Mouse (Mus musculus) retina, embryonic 14.5 days (tissue): Measurements from ENCODE around the gene Gpr152.
"Not testable (repeated sequence)": the region's sequence is repeated elsewhere in the genome, so short reads cannot be mapped to it uniquely, and the experiment has no call there.

Experiments
- DNase-seq: peaks from one replicate; pipeline ENCODE4 v3.0.0-alpha.2; 2015; ENCODE audit warnings: low spot score

Gene Gpr152

GRCm38 (mm10) chr19:4112063-4112960, 27.3 kb upstream of the Gpr152 start:
- DNase-seq = no peak

GRCm38 (mm10) chr19:4113186-4113805, 26.3 kb upstream of the Gpr152 start:
- DNase-seq = no peak

GRCm38 (mm10) chr19:4113806-4114230, 25.8 kb upstream of the Gpr152 start:
- no peak for DNase-seq

GRCm38 (mm10) chr19:4114551-4114950, 25.0 kb upstream of the Gpr152 start:
- no peak for DNase-seq

GRCm38 (mm10) chr19:4115144-4115543, 24.4 kb upstream of the Gpr152 start:
- DNase-seq = no peak

- no peak for DNase-seq
Observed at GRCm38 (mm10) chr19:4115816-4116215, 23.8 kb upstream of the Gpr152 start.

DNA sequence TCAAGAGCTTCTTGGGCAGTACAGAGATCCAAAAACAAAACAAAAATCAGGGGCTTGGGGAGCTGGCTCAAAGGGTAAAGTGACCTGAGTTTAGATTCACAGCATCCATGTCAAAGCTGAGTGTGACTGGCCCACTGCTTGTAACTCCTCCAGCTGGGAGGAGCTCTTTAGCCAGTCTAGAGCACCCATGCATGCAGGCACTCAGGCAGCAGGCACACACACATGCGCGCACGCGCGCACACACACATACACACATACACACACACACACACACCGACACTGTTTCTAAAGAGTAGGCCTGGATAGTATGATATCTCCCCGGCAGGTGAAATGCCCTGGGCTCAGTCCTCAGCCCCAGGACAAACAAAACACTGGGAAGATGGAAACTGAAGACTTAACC, 22.6 kb upstream of the Gpr152 start:
- no peak for DNase-seq

DNA sequence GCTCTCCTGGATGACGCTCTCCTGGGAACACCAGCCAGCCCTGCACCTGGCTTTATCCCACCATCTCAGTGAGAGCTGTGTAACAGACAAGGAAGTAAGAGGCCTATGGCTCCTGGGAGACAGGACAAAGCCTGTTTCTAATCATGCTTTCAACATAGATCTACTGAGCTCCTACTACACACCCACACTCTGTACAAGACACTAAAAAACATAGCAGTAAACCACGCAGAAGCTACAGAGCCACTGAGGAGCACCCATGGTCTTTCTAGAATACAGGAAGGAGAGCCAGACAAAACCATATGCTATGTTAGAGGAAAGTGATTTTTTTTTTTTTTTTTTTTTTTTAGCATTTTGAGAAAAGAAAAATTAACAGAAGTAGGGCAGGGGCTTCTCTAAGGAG, 21.2 kb upstream of the Gpr152 start:
- no peak for DNase-seq

DNA sequence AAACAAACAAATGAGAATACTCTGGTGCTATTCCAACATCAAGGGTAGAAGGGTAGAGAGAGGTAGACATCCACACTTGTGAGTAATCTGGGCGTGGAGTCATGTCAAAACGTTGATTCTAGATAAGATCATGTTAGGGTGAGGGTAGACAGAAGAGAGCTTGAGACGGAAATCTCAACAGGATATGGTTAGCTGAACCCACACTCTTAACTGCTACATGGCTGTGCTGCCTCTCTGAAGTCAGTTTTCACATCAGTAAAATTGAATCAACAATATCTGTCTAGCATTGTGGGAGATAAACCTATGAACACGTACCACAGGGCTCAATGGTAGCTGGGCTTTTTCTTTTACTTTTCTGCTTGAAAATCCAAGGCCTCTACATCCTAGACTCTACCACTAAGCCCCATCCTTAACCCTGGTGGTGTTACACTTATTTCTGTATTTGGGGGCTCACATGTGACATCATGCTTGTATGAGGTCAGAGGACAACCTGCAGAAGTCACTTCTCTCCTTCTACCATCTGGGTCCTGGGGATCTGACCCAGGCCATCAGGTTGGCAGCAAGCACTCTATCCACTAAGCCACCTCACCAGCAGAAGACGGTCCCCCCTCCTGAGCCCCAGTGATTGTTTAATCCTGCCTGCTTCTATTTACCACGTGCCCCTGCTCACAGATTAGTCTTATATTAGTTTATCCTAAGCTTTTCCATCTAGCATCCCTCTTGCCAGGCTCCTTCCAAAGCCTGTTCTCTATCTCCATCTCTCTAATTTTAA, 19.7 kb upstream of the Gpr152 start:
- DNase-seq = no peak

- DNase-seq = no peak
Observed at GRCm38 (mm10) chr19:4120496-4120895, 19.1 kb upstream of the Gpr152 start.

DNA sequence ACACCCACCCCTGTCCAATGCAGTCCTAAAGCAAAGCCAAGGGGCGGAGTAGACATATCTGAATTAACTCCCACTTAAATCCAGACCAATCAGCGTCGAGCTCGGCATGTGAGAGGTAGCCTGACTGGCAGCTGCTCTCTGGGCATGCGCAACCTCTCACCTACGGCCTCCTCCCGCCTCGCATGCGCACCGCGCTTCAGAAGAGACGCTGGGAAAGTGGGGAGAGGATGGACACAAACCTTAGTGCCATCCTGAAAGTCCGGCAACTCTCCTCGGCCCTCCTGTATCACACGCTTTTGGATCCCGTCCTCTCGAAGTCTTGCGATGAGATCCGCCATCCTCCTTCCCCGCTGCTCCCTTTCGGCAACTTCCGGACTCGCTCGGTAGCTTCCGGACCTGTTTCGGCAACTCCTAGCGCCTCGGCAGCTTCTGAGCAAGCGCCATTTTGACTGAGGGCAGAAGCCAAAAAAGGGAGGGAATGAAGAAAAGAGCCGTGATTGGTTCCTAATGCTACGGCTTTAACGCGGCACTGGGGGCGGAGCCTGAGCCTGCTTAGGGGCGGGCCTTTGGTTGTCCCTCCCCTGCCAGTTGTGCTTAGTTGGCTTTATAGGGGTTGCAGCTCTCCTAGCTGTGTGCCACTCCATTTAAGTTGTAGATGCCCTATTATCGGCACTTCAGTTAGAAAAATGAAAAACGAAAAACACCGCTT, 18.3 kb upstream of the Gpr152 start:
- DNase-seq = peak; percentile 99

DNA sequence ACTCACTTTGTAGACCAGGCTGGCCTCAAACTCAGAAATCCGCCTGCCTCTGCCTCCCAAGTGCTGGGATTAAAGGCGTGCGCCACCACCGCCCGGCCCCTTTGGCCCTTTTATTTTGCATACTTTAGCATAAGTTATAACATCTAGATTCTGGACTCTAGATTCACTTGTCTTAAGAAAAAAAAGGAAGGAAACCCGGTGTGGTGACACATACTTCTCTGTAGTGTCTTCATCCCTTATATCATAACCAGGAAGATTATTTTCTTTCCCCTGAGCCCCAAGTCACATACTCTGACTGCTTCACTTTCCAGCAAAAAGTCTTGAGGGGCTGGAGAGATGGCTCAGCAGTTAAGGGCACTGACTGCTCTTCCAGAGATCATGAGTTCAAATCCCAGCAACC, 17.7 kb upstream of the Gpr152 start:
- not testable (repeated sequence) for DNase-seq

DNA sequence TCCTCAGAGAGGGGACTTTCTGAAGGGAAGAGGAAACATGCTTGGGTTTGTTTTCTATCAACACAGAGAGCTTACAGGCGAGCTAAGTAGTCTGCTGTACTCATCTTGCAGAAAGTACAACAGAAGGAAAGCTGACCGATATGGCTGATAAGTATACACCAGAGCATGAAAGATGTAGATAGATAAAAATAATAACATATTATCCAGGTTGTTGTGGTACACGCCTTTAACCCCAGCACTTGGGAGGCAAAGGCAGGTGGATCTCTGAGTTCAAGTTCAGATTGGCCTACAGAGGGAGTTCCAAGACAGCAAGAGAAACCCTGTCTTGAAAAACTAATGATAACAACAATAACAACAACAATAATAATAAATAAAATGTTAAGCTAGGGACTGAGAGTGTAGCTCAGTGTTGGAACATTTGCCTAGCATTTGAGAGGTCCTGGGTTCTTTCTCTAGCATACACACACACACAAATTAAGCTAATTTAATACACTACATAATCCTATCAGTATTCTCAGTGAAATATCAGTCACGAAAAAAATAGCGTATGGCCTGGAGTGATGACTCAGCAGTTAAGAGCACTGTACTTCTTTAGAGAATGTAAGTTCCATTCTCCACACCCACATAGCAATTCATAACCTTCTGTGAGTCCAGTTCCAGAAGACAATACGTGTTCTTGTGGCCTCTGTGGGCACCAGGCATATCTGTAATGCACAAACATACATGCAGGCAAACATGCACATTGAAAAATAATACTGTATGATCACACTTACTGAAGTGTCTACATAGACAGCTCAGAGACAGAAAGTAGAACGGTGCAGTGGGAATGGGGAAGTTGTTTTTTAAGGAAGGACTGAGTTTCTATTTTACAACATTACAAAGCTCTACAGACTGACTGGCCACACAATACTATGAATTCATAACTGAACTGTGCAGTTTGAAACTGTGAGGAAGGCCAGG, 16.9 kb upstream of the Gpr152 start:
- DNase-seq = no peak

- no peak for DNase-seq
Observed at GRCm38 (mm10) chr19:4124432-4124831, 15.2 kb upstream of the Gpr152 start.

- not testable (repeated sequence) for DNase-seq
Observed at GRCm38 (mm10) chr19:4125268-4125667, 14.3 kb upstream of the Gpr152 start.

GRCm38 (mm10) chr19:4125741-4126696, 13.6 kb upstream of the Gpr152 start, which contains the start of gene Aip:
Aip (minus strand) TSS chr19:4125858.
- DNase-seq = peak; percentile 98

- no peak for DNase-seq
Observed at GRCm38 (mm10) chr19:4126759-4127495, 12.7 kb upstream of the Gpr152 start.

- no peak for DNase-seq
Observed at GRCm38 (mm10) chr19:4129462-4129861, 10.1 kb upstream of the Gpr152 start.

GRCm38 (mm10) chr19:4130106-4130505, 9.5 kb upstream of the Gpr152 start:
- DNase-seq = no peak
